Mouse (Mus musculus) ES-CJ7 (cell line): ENCODE measurements around the gene Pde5a.

ENCODE experiments used
- DNase-seq: peaks from one replicate; pipeline ENCODE4 v3.0.0; 2011; ENCODE audit warnings: low read depth, low spot score

Pde5a gene

DNA sequence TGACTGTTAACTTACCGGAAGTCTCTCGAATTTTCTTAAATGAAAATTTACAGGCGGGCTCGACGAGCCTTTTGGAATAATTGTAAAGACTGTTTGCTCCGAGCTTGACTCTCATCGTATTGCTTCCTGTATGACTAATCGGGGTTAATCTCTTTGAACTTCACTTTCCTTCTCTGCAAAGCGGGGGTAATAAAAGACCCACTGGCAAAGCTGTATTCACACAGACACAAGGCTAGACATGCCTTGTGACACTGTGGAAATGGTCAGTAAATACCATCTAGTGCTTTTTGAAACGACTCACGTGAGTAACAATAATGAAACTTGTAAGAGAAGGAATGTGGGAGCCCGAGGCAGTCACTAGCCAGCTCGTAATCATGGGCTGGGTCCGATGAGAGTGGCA lies 35.0 kb downstream of the Pde5a start:
- no peak for DNase-seq

- DNase-seq = no peak
These were observed 38.2 kb downstream of the Pde5a start for GRCm38 (mm10) chr3:122766930-122767329.

GRCm38 (mm10) chr3:122767841-122768240 lies 39.1 kb downstream of the Pde5a start:
- DNase-seq = no peak

GRCm38 (mm10) chr3:122781417-122781816 lies 52.7 kb downstream of the Pde5a start:
- no peak for DNase-seq

GRCm38 (mm10) chr3:122784245-122784644 lies 55.5 kb downstream of the Pde5a start:
- no peak for DNase-seq

DNA sequence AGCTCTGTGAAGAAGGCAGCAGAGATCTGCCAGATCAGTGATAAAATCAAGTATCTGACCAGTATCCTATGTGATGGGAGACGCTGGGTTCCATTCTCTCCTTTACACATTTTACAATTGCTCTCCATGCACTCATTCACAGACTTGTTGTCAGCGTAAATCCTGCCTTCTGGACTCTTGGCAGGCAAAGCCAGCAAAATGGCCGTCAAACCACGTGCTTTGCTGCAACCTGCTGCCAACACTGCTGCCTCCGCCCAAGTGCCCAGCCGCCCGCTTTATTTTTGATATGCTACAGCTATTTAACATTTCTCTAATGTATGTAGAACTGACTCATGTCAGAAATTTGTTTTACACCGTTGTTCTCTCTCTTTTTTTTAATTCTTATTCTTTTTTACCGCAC lies 59.6 kb downstream of the Pde5a start:
- no peak for DNase-seq

DNA sequence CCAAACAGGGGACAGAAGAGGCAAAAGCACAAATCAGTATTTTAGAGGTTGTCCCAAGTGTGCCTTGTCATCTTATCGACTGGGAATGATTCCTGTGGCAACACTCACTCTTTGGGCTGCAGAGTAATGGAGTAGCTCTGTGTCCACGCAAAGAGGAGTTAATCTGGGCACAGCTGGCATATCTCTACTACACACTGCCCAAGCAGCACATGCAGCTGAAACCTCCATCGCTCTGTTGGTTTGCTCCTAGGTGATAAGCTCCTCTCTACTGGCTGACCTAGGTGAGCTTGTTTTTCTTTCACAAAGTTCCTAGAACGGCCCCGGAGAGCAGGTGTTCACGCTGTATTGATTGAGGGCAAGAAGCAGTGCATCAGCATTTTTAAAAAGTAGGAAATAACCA lies 60.8 kb downstream of the Pde5a start:
- DNase-seq = no peak

- no peak for DNase-seq
These were observed 71.3 kb downstream of the Pde5a start for GRCm38 (mm10) chr3:122800050-122800449.

- no peak for DNase-seq
These were observed 72.0 kb downstream of the Pde5a start for GRCm38 (mm10) chr3:122800553-122801435.

DNA sequence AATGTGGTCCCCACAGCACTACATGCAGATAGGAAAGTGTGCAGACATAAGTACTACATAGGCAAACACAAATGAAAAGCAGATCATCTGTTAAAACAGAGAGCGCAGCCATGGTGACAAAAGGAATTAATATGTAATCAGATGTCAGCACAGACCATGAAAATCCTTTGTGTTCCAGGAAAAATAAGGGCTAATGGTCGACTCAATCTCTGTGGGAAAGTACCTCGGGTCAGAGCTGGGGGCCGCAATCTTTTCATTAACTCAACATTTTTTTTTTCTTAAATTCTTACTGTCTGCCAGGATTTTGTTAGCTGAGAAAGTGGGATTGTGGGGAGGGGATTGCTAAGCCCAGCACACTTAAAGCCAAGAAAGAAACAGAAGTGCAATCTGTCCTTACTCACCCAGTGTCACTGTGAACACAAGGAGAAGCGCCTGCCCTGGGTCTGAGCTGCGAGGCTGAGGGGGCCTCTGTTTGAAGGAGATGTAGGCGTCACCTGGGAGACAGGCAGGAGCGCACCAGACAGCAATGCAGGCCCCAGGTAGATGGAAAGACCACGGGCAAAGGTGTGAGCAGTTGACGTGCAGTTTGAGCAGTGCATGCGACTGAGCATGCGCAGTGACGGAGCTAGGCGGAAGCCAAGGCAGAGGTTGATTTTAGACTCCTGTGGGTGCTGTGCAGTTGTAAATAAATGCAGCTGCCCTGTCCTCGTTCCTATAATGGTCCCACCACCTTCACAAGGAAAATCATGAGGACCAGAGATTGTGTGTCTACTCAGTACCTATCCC lies 72.9 kb downstream of the Pde5a start:
- DNase-seq = no peak

DNA sequence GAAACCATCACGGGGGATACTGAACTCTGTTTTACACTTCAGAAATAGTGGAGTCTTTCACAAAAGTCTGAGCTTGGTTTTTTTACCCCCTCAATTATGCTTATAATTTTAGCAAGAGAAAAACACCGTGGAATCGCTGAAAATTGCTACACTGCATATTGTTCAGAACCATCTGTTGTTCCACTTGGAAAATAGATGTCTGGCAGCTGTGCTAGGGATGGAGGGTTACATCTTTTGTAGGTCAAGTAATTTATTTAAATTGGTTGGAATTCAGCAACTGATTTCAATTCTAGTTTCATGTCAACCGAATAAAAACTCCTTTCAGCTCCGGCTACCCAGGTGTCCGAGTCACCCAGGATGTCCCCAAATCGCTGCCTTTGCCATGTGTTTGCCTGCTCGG lies 78.6 kb downstream of the Pde5a start:
- DNase-seq = no peak

GRCm38 (mm10) chr3:122810090-122810863 lies 81.5 kb downstream of the Pde5a start:
- no peak for DNase-seq

DNA sequence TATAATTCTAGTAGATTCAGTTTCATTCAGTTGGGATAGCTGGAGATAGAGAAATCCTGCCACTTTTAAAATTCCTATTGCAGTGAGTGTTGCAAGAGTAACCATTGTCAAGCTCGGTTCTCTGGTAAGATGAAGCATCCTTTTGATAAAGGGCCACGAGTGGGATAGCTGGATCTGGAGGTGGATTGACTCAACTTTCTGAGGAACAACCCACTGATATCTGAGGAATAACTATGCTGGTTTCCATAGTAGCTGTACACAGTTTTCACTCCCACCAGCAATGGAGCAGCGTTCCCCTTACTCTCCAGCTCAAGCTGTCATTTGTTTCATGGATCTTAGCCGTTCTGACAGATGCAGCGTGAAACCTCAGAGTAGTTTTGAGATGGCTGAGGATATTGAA lies 82.2 kb downstream of the Pde5a start:
- DNase-seq = no peak

DNA sequence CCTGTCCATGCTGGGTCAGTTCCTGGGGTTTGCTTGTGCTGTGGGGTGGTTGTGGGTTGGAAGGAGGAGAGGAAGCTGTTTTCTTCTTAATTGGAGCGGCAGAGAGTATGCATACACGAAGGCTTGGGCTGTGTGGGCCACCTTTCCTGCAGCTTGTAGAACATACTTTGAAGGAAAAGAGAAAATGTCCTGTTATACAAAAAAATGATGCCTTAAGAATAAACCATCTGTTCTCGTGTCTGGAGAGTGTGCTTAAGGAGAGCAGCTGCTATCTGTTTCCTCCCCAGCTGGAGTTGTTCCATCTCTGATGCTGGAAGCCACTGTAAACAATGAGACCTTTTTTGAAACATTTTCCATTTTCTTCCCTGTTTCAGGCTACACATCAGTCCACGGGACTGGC lies 85.8 kb downstream of the Pde5a start:
- no peak for DNase-seq

GRCm38 (mm10) chr3:122818282-122818681 lies 89.5 kb downstream of the Pde5a start:
- no peak for DNase-seq

DNA sequence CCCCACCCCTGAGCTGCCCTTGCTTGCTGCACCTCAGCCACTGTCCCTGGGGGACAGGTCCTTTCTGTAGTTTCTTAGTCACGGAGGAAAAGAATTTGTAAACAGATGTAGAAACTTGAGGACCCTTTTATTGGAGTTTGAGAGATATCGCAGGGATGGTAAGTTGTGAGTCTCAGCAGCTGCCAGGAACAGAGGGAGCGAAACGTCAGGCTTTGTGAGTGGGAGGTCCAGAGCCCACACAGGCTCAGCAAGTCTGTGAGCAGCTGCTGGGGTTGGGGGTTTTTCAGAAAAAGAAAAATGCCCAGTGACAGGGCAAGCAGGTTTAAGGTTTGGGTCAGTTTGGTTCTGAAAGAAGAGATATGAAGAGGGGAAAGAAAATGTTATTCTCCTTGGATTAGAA lies 92.0 kb downstream of the Pde5a start:
- DNase-seq = no peak

- no peak for DNase-seq
These were observed 99.7 kb downstream of the Pde5a start for GRCm38 (mm10) chr3:122828270-122829058.

DNA sequence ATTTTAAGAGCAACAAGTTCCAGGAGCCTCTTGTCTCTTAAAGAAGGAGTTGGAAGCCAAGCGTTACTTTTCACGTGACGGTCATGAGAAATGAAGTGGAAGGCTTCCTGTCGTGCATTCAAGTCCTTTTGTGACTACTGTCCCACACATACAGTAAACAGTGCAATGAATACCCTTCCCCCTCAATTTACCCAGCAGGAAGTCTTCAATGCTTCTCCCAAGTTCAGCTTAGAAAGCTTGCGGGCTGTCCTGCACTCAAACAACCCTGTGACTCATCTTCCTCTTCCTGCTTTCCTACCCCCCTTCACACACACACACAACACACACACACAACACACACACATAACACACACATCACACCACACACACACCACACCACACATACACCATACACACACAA lies 105.8 kb downstream of the Pde5a start:
- DNase-seq = no peak

GRCm38 (mm10) chr3:122835097-122835850 lies 106.5 kb downstream of the Pde5a start:
- DNase-seq = no peak

DNA sequence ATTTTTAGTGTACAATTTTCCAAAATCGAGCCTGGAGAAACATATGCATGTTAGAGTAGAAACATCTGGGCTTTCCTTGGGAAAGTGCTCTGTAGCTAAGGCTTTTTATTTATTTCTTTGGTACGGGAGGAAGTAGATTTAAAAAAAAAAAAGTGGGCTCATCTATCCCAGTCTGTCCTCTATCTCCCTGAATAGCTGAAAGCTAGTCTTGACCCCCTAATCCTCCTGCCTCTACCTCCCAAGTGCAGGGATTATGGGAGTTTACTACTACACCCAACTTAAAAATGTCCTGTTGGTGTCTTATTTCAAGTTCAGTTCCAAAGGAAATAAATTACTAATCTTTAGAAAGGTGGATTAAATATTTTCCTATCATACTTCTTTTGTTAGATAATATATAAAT lies 108.9 kb downstream of the Pde5a start:
- DNase-seq = no peak
